Mouse (Mus musculus) thymus, postnatal 0 days (tissue): ENCODE data around the gene Rab27a. TPM values are rescaled to one million over a fixed set of nuclear protein-coding genes. Genes with fewer than 3 reads are reported as not detected.
"Not testable (repeated sequence)": the region's sequence is repeated elsewhere in the genome, so short reads cannot be mapped to it uniquely, and the experiment has no call there.

Source experiments
- DNase-seq: peaks from one replicate; pipeline ENCODE4 v3.0.0-alpha.2; 2015; ENCODE audit warnings: low spot score
- polyA plus RNA-seq: library from polyadenylated mRNA; unstranded; fragments of >200 nt; fragmentation: Nextera tagmentation; extraction: Ambion mirVana; gene quantifications from 2 replicates; pipeline ENCODE4 v1.2.1, GENCODE M21; 2015

The Rab27a gene
- polyA plus RNA-seq, 1 experiment from 2014 or later = 43.9 TPM

DNA sequence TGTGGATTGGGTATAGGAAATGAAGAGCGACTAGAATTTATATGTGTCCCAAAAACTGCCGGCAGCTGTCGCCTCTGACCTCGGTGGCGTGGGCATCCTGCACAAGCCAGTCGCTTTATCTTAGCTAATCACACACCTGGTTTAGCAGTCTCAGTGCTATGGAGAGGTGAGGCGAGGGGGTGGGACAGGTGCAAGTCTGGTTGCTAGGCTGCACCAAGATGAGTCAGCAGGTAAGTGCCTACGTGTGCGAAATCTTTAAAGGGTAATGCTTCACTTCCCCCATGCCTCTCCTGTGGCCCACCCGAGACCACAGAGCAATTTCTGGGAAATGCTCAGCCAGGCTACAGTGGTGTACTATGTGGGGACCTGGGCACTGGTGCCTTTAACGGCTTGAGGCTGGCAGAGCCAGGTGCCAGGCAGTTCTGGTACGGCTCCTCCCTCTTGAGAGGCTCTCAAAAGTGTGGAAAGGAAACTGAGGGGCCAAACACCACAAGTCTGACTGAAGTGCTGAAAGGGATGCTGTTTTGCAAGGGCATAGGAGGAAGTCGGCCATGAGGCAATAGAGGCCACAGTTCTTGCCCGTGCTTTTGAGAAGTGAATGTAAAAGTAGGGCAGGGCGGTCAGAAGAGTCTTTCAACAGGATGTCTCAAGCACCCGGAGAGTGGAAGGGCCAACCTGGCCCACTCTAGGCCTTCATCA is 44.7 kb downstream of the Rab27a start:
- DNase-seq = peak; percentile 85

DNA sequence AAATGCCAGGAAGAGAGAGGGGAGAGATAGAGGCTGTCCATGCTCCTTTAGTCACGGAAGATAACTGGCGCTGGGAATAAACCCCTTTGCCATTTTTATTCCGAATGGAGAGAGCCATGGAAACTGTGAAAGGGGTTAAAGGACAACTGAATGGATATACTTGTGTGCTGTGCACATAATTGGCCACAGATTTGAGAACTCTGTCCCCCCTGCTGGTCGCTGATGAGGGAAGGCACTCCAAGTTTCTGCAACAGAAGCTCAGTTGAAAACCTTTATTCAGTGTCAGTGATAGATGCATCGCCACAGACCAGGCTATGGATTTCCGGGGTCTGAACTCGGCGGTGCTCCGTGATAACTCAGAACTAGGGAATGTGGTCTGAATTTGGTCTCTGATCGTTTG is 45.5 kb downstream of the Rab27a start:
- no peak for DNase-seq

DNA sequence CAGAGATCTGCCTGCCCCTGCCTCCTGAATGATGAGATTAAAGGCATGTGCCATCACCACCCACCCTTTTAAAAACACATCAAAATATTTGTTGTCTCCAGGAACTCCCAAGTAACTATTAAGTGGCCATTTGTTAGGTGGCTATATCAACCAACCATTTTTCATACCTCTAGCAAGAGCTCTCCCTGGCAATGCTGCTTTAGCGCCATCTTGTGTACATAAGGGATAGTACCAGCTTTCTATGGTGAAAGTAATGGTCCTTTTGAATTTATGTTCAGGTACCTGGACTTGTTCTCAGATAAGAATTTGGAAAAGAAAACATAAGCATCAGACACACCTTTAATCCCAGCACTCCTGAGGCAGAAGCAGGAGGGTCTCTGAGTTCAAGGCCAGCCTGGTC is 47.1 kb downstream of the Rab27a start:
- peak; percentile 74 for DNase-seq

DNA sequence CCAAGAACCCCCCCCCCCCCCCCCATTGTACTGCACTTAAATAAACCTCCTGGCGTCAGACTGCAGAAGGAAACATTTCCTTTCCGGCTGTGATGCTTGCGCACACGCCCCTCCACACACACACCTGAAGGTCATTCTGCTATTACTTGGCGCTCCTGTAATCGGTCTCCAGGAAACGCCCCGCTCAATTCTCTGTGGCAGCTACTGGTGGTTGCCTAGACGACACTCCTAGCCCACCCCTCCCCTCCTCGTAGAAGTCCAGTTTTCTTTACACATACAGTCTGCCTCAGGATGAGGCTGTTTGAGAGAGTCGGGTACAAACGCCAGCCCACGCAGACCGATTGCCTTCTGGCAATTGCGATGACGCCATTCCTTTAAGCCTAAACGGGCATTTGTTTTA is 49.9 kb downstream of the Rab27a start:
- no peak for DNase-seq

DNA sequence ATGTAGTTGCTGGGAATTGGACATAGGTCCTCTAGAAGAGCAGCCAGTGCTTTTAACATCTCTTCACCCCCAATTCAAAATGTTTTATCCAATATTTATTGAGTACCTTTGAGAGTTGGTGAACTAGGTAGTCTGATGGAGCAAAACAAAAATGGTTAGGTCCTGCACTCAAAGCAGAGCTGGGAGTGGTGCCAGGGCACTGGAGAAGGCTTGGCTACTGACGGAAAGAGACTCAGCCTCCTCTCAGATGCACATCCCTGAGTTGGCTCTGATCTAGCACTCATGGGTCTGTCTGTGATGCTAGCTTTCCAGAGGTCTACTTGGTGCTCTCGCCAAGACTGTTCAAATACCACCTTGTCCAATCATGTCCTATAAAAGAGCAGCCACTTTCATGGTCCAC is 53.2 kb downstream of the Rab27a start:
- DNase-seq = no peak

DNA sequence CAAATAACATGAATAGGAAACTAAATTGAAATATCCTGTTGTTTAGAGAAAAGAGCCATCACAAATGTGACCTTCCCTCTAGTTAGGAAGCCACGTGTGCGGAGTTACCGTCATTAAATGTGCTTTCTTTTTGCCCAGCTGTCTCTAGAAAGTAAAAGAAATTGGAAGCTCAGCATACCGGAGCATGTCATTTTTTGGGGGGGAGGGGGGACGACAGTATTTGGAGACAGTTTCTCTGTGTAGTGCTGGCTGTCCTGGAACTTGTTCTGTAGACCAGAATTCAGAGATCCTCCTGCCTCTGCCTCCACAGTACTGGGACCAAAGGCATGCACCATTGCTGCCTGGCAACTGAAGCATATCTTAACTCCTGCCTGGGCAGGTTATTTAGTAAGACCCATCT is 56.9 kb downstream of the Rab27a start, which contains the start of gene Khdc3:
Gene Khdc3, plus strand, starts transcription at position 301 of the 400 bp plus-strand sequence.
- no peak for DNase-seq

DNA sequence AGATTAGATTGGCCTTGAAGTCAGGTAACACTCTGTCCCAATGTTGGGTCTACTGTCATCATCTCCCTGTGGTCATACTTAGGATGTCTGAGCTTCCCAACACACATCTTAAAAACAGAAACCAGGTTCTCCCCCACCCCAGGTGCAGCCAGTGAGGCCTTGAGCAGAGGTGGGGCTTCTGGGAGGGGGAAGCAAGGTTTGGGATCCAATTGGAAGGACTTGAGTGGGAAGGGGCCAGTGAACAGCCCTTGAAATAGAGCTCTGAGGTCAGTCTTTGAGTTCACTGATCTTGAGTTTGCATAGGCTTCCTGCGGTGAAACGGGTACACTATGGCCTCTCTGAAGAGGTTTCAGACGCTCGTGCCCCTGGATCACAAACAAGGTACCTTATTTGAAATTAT is 57.5 kb downstream of the Rab27a start, which contains the start of gene Gm20509:
Gene Gm20509, plus strand, starts transcription at position 290 of the 400 bp plus-strand sequence.
- DNase-seq = no peak

DNA sequence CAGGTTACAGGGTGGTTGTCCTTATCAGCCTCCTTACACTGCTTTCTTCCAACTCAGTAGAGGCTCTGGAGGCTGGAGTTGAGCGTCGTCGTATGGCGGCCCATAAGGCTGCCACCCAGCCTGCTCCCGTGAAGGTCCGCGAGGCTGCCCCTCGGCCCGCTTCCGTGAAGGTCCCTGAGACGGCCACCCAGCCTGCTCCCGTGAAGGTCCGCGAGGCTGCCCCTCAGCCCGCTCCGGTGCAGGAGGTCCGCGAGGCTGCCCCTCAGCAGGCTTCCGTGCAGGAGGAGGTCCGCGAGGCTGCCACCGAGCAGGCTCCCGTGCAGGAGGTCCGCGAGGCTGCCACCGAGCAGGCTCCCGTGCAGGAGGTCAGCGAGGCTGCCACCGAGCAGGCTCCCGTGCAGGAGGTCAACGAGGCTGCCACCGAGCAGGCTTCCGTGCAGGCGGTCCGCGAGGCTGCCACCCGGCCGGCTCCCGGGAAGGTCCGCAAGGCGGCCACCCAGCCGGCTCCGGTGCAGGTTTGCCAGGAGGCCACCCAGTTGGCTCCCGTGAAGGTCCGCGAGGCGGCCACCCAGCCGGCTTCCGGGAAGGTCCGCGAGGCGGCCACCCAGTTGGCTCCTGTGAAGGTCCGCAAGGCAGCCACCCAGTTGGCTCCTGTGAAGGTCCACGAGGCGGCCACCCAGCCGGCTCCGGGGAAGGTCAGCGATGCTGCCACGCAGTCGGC is 58.7 kb downstream of the Rab27a start:
- DNase-seq = no peak

DNA sequence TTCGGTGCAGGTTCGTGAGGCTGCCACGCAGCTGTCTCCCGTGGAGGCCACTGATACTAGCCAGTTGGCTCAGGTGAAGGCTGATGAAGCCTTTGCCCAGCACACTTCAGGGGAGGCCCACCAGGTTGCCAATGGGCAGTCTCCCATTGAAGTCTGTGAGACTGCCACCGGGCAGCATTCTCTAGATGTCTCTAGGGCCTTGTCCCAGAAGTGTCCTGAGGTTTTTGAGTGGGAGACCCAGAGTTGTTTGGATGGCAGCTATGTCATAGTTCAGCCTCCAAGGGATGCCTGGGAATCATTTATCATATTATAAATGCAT is 59.2 kb downstream of the Rab27a start:
- no peak for DNase-seq

DNA sequence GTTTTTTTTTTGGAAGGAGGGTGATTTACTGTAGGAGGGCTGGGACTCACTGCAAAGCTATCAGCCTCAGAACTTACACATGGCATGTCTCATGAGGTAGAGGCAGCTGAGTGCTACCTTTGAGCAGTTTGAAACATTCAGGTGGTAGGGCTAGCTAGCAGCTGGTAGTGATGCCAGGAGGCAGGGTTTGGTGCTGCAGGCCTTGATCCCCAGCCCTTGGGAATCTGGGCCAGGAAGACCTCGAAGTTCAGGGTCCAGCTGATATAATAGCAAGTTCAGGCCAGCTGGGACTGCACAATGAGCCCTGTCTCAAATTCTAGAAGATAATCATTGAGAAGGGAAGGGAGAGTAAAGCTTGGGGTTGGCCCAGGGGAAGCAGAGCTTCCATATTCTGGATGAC is 60.5 kb downstream of the Rab27a start:
- DNase-seq = no peak

DNA sequence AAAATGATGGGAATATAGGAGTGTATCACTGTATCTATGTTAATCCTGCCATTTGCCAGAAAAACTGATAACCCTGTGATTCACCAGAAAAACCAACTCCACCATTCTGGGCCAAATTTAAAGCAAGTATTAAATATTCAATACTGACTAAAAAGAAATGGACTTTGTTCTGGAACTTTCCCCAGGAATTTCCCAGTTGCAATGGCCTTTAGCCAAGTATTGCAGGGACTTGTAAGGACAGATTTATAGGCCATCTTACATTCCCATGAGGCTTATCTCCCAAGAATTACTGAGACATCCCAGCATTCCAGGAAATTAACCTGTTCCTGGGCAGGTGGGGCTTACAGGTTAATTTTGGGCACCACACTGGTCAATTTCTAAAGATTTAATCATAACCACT is 61.1 kb downstream of the Rab27a start:
- no peak for DNase-seq

DNA sequence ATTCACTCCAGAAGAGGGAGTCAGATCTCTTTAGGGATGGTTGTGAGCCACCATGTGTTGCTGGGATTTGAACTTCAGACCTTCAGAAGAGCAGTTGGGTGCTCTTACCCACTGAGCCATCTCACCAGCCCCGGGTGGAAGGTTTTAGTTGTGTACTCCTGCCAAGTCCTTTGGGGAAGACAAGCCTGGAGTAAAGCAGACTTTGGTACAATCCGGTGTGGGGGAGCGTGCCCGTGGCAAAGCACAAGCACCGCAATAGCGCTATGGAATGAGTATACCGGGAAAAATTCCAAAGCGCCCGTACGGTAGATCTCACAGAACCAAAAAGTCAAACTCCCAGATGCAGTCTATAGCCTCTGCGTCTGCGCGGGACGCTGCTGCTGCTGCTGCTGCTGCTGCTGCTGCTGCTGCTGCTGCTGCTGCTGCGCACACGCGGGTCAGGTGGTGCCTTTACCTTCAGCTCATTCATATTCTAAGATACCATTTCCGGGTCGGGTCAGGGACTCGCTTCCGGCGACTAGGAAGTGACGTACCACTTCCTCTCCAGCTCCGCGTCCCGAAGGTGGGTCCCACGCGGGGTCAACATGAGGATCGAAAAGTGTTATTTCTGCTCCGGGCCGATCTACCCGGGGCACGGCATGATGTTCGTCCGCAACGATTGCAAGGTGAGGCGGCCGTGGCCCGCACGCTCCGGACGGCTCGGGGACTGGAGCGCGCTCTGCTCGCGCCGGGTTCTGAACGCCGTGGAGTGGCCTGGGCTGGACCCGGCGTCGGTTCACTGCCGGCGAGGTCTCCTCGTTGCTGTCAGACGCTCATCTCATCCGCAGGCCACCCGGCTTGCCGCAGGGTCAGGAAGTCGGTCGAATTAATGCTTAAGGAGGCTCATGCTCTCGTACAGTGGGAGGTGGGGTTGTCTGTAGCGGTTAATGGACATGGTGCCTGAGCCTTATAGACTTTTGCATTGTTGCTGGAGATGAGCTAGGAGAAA is 68.6 kb downstream of the Rab27a start, which contains the start of gene Rsl24d1:
Gene Rsl24d1, plus strand, starts transcription at position 508 of the 988 bp plus-strand sequence.
- peak; percentile 90 for DNase-seq

DNA sequence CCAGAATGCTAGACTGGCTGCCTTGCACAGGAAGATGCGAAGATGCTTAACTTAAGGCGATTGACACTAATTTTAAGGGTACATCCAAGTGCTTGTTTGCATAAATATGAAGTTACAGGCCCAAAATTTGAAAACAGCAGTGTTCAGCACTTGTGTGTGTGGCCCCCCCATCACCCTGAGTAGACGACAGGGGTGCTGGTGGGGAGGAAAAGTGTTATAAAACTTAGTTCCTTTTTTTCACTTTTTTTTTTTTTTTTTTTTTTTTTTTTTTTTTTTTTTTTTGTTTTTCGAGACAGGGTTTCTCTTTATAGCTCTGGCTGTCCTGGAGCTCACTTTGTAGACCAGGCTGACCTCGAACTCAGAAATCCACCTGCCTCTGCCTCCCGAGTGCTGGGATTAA is 72.0 kb downstream of the Rab27a start:
- DNase-seq = not testable (repeated sequence)

DNA sequence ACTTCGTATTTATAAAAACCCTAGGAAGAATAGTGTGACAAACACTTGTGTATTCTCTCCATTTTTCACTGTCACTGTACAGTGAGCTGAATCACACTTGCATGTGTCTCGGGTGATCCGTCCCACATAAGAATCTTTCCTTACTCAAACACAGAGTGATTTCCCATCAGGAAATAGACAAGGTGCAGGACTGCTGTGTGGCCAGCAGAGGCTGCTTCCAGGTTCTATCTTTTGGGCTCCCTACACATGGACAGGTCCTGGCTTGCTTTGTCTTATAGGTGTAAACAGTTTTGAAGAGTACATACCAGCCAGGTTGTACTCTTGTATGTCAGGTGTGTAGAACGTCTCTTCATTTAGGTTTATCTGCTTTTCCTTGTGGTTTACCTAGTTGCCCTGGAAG is 73.4 kb downstream of the Rab27a start:
- no peak for DNase-seq

DNA sequence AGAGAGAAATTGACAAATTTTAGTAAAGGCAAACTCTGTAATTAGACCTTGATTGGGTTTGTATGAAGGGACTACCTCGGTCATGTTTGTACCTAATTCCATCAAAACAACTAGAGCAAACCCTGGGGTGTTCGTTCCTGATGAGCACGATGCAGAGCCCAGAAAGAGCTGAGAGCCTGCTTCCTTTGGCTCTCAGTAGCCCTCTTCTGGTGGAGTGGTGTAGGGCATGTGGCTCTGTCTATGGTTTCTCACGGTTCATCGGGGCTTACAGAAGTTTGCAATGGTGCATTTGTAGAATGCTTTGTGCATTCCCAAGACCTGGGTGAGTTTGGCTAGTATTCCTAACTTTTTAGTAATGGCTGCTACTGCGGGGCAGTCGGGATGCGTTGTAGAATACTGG is 77.1 kb downstream of the Rab27a start:
- peak; percentile 31 for DNase-seq

DNA sequence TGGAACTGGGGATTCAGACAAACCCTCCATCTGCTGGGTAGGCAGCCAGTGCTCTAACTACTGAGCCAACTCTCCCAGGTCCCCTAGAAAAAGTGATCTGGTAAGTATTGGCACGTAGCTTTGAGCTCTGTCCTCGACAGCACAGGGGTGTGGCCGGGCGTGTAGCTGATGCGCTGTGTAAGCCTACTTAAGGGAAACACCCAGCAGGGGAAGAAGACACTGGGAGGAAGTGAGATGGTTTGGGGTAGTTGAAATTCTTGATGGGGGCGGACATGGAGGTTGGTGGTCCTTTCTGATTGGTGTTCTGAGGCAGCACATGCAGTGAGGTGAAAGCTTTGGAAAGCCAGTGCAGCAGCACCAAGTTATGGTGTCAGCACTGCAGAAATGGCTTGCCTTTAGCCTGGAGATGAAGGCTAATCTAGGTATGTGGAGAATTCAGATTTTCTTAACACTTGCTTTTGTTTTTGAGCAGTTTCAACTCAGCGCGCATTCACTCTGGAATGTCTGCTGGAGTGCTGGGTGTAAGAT is 80.5 kb downstream of the Rab27a start:
- no peak for DNase-seq

DNA sequence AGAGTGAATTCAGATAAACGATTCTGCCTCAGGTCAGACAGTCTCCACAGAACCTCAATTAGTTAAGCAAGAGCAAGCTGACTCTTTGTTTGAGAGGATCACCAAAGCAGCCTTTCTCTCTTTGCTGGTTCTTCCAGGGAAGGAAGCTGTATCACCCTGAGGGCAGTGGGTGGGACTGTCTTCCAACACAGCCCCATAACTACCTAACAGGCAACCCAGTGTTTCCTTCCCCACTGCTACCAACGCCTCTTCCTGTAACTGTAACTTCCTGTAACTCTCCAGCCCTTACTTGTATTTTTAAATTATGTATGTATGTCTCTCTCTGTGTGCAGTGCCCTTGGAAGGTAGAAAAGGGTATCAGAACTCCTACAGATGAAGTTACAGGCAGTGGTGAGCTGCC is 82.8 kb downstream of the Rab27a start:
- no peak for DNase-seq

DNA sequence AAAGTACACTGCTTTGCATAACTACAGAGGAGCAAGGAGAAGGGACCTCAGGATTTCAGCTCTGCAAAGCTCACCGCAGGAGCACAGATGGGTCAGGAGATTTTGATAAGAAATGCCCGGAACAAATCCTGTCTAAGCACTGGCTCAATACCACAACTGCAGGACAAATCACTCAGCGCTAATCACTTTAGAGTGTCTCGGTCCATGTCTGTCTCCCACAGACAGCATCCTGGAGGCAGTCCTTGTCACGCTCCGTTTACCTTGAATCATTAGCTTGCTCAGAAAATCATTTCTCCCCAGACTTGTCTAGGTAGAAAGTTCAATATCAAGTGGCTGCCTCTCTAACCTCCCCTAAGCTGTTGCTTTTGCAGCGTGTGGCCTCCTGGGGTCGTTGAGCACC is 85.2 kb downstream of the Rab27a start:
- DNase-seq = no peak

DNA sequence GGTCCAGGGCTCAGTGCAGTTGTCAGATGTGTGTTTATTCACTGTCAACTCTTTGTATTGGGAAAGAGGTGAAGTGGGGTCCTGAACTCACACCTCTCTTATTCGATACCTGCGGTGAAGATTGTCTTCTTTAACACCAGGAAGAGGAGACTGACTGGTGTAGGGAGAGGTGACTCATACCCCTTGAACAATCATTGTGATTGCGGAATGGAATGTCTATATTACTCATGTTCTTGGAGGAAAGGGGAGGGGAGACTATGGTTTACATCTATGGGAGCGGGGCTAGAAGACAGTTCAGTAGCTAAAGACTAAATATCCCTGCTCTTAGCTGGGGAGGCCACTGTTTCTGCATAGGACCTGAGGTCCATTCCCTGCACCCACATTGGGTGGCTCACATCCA is 85.9 kb downstream of the Rab27a start:
- no peak for DNase-seq

DNA sequence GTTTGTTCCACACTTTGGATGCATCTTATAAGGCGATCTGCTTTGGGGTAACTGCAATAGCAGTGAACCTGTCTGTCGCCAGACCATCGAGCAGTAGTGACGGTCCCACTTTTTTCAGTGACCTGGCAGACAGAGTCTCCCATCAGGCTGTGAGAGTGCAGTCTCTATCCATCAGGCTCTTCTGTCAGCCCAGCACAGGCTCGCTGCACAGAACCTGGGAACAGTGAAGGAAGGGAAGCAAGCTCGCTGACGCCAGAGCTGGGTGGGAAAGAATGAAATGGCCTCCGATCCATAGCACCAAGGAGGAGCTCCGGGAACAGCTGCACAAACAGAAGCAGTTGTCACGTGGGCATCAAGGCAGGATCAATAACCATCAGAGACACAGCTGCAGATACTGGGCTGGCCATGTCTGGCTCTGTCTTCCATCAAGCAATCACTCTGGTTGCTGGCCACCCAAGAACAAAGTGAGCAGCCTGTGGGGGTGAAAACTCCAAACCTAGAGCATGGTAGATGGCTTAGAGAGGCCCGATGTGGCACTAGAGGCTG is 92.8 kb downstream of the Rab27a start:
- DNase-seq = no peak
